Mouse (Mus musculus): ENCODE measurements around the gene C3ar1. TPM values are rescaled to one million over a fixed set of nuclear protein-coding genes. Genes with fewer than 3 reads are reported as not detected.
A peak's percentile ranks its signal among the peaks of the same experiment; 100 is the strongest.

The C3ar1 gene
- polyA plus RNA-seq, 1 experiment from 2014 or later, result 1.9 TPM

- DNase-seq (ENCODE audit: low spot score), result peak; percentile 45
These were observed 27.9 kb downstream of the C3ar1 start for GRCm38 (mm10) chr6:122828086-122828485.

DNA sequence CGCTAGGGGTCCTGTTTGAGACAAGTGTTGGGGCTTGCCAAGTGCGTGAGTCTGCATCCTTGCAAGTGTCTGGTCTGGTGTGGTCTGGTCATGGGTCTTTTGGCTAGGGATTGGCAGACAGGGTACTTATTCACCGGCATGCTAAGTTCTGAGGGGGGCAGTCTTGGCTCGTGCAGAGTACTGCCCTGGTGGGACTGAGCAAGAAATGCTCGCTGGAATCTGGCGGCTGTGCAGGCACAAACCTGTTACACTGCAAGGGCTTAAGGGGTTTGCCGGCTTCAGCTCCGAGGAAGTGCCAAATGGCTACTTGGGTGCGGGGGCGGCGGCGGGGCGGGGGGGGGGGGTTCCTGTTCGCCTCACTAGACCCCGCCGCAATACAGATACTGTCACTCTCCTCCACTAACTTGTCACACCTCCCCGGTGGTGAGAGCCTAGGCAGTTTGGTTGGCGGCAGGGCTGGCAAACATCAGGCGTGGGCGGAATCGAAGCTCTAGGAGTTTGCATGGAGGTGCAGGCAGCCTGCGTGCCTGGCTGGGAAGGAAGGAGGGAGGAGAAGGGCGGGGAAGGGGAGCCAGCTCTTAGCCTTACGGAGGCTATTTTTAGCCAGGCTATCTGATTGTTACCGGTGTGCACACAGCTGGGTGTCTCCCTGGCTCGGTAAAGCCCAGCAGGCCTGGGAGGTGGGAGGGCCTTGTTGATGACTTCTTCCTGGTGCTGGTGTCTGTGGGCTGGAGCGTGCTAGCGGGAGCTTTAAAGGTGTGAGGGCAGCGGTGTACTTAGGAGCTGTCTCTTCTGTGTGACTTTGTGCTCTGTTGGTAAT lies 29.8 kb downstream of the C3ar1 start:
- DNase-seq (ENCODE audit: low spot score), result peak; percentile 33

GRCm38 (mm10) chr6:122825166-122825565 lies 30.8 kb downstream of the C3ar1 start:
- DNase-seq (ENCODE audit: low spot score), result no peak

- DNase-seq (ENCODE audit: low spot score), result no peak
These were observed 31.9 kb downstream of the C3ar1 start for GRCm38 (mm10) chr6:122824086-122824485.

DNA sequence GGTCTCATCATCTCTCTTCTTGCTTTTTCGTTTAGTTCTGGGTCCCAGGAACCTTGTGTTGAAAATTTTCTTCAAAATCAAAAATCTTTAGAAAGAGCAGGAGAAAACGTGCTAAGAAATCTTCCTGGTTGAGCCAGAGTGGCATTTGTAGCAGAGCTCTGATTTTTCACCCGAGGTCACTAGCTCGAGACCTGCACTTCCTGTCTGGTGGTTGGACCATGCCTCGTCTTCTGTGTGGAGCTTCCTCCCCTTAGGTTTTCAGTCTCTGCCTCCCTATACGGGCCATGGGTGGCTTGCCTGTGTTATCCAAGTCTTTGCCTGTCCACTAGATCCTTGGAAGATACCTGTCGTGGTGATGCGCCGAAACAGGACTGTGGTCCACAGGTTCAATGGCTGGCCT lies 34.1 kb downstream of the C3ar1 start:
- no peak for DNase-seq (ENCODE audit: low spot score)

GRCm38 (mm10) chr6:122820799-122821650 lies 34.9 kb downstream of the C3ar1 start:
- DNase-seq (ENCODE audit: low spot score), result peak; percentile 56

DNA sequence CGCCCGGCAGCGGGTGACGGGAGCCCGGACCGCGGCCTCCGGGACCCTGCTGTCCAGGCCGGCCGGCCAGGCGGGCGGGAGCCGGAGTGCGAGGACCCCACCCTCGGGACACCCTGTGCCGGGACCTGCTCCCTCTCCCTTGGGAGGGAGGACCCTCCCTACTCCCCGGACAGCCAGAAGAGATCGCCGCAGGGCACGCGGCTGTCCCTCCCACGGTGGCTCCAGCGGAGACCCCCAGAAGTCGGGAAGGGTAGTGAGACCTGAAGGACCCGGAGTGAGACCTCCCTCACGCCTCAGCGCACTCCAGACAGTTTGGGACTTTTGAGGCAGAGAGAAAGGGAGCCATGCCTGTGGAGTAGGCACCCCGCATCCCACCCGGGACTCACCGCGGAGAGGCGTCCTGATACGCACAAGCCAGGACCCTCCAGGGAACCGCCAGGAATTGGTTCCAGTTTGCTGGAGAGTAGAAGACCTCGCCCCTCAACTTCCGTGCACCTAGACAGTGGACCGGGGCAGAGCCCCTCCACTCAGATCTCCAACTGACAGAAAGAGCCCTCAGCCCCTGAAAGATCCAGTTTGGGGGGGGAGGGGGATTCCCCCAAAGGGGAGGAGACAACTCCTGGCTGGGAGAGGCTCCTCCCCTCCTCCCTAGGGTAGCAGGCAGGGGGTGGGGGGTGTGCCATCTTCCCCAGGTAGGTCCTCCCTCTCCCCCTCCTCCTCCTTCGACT lies 35.7 kb downstream of the C3ar1 start:
- no peak for DNase-seq (ENCODE audit: low spot score)

DNA sequence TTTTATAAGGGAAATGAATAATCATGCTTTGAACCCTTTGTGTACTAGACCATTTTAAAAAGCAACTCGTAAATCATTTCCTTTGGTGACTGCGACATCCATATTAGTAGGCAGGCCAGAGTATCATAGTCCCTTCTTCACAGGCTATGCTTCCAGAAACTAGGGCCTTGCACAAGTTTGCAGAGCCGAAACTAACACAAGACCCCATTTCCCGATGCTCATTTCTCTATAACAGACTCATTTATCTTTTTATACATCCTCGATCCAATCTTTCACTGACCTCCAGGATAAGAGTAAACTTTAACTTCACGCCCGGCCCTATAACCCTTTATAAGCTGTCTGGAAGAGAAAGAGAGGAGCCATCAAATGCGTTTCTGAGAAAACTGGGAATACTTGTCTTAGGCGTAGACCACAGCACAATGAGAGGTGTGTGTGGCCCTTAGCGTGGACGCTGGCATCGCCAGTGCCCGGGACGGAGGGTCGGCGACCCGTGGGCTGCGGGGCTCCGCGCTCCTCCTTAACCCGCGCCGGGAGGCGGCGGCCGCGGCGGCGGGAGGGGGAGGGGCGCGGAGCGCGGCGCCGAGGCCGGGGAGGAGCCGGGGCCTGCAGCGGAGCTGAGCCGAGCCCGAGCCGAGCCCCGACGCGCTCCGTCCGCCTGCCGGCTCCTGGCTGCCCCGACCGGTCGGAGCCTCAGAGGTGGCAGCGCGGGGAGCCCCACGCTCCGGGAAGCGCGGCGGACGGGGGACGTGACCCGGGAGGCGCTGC lies 36.5 kb downstream of the C3ar1 start, which contains the start of gene Foxj2:
TSS of gene Foxj2 (plus strand) at position 609 of the 765 bp plus-strand sequence.
- DNase-seq (ENCODE audit: low spot score), result peak; percentile 68

GRCm38 (mm10) chr6:122813640-122814039 lies 42.3 kb downstream of the C3ar1 start:
- DNase-seq (ENCODE audit: low spot score), result no peak

DNA sequence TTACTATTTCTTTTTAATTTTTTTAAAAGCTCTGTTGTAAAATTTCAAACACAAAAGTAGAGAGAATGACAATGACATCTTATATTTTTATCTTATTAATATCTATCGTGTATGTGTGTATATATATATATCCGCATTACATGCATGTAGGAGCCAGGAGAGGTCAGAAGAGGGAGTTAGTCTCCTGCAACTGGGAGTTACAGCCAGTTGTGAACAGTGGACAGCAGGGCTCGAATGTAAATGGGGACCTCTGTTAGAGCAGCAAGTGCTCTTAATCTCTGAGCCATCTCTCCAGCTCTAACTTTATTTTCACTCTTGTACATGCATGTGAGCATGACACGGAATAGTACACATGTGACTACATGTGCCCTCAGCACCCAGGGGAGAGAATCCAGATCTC lies 43.2 kb downstream of the C3ar1 start:
- no peak for DNase-seq (ENCODE audit: low spot score)

DNA sequence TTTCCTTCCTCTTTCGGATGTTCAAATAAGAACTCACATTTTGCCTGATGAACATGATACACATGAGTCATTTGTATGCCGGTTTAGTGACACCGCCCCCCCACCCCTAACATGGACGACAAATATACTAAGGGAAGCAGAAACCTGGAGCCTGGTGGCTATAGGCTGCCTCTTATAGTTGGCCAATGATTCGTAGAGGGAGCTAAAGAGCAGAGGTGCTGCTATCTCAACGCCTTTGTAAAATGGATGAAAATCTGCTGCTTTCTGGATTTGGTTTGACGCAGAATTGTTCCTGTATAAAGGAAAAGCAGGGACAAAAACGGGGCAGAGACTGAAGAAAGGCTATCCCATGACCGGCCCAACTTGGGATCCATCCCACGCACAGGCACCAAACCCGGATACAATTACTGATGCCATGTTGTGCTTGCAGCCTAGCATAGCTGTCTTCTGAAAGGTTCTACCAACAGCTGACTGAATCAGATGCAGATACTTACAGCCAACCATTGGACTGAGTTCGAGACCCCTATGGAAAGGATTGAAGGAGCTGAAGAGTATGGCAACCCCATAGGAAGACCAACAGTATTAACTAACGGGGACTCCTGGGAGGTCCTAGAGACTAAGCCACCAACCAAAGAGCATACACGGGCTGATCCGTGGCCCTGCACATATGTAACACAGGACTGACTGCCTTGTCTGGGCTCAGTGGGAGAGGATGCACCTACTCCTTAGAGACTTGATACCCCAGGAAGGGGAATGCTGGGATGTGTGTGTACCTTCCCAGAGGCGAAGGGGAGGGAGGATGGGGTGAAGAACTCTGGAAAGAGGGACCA lies 44.0 kb downstream of the C3ar1 start:
- DNase-seq (ENCODE audit: low spot score), result peak; percentile 80

DNA sequence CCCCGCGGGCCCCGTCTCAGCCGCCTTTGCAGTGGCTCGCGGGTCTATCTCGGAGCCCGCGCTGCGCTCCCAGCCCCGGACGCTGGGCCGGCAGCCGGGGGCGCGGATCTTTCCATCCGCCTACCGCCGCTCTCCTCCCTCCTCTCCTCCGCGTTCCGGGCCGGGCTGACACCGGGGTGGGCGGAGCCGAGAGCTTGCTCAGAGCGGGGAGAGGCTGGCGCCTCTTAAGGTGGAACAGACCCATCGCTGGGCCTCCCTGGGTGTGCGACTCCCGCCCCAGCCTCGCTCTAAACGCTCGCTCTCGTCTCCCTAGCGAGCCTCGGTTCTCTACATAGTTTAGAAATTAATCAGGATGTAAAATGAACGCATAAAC lies 44.7 kb downstream of the C3ar1 start:
- peak; percentile 94 for DNase-seq (ENCODE audit: low spot score)

GRCm38 (mm10) chr6:122810615-122811279 lies 45.2 kb downstream of the C3ar1 start:
- peak; percentile 96 for DNase-seq (ENCODE audit: low spot score)

DNA sequence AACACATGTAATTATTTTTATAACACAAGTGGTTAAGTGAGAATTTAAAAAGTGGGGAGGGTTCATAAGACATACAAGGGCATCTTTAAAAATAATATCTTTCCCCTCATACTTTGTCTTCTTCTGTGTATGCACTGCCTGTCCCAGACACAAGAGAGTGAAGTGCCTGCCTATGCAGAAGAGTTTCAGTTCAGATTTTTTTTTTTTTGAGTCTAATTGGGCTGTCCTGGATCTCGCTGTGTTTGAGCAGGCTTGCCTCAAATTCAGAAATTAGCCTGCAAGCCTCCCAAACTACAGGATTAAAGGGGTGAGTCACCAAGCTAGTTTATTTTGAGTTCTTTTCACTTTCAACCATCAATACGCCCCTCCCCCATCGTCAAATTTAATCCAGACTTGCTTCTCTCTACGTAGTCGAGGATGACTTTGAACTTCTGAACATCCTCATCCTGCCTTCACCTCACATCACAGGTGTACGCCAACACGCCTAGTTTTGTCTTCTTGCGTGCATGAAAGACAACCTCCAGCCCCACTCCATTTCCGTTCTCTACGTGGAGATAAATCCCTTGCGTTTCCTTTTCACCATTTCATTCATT lies 45.8 kb downstream of the C3ar1 start:
- peak; percentile 87 for DNase-seq (ENCODE audit: low spot score)

DNA sequence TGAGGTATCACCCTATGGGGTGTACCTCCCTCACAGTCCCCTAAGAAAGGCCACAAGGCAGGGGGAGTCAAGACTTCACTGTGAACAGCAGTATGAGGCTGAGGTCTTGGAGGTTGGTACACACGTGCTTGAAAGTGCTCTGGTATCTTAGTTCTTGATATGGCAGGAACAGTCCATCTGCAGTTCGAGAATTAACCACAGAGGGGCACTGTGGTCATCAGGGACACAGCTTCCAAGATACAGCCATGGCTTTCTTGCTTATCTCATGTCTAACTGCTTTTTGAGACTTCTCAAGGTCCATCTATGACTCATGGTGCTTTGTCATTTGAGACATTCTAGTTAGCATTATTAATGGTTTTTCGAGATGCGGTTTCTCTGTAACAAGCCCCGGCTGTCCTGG lies 51.5 kb downstream of the C3ar1 start:
- DNase-seq (ENCODE audit: low spot score), result peak; percentile 79

DNA sequence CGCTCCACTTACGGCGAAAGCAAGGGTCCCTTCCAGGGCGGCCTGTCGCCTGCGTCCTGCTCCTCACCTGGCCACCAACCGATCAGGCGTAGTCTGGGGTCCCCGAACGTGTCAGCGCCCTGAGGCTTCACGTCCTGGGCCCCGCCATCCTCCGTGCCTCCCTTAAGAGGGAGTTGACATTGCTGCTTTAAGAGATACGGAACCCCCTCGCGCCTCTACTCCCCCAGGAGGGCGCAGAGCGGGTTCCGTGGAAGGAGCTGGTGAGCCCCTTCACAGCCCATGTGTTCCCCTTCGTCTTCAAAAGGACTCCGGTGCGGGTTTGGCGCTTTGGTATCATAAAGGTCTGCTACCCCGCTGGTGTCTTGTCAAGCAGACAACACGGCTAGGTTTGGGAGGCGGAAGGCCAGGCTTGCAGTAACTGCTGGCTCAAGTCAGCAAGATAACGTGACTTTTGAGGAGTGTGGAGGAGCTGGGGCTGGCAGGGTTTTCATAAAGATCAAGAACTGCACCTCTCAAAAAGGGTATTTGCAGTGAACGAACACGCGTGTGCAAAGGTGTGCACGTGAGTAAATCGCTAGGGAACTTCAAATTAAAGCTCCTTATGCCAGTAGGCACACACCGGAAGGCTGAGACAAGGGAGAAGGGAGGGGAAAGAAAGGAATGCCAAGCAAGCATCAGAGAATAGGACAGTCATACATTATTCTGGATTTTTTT lies 54.0 kb downstream of the C3ar1 start:
- peak; percentile 79 for DNase-seq (ENCODE audit: low spot score)

DNA sequence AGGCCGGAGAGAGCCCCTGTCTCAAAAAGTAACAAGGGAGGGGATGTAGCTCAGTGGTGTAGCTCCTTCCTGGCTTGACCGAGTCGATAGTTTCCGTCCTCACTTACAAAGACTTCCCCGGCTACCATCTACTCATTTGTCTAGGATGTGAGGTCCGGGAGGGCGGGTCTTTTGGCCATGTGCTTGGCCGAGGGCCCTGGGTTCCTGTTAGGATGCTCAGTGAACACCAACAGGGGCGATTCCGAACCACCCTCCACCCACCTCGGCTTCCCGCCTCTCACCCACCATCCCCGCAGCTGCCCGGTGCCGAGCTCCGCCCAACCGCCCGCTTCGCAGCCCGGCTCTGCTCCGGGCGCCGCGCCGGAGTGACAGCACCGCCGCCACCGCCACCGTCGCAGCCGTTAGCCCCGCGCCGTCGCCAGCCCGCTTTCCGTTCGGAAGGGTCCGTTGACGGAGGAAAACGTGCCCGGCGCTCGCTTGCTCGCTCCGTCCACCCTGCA lies 54.6 kb downstream of the C3ar1 start, which contains the start of gene Slc2a3:
TSS of gene Slc2a3 (minus strand) at position 340 of the 500 bp plus-strand sequence.
- DNase-seq (ENCODE audit: low spot score), result peak; percentile 39
